ENCODE assay signal across 7 mouse cellular contexts in the genomic region with DNA sequence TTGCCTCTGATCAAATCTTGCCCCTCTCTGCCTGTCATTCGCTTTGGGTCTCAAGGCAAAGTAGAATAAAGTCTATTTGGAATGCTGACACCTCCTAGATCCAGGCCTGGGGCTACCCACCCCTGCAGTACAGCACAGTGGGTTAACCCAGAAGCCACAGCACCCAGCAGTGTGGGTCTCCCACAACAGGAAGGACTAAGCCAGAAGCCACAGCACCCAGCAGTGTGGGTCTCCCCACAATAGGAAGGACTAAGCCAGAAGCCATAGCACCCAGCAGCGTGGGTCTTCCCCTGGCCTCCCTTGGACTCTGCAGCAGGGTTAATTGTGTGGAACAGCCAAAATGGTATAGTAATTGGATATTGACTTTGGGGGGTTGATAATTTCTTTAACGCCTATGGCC.
DNase-seq lines count a peak whose midpoint lies in the region; ATAC-seq and TF ChIP-seq lines count a peak whose summit lies in the region.

No protein-coding gene starts in this region.

- H3K27me3 ChIP-seq in hindbrain, embryonic 12.5 days: no peaks in the 10 kb centered on the region; the same call in 1 of the 2 replicates
- no peaks in the 10 kb centered on the region for H3K27me3 ChIP-seq in hindbrain, postnatal 0 days (ENCODE audit: insufficient read depth, low read length)
- no peaks in the 10 kb centered on the region for H3K27me3 ChIP-seq in intestine, postnatal 0 days (replicated peaks; ENCODE audit: control insufficient read depth, insufficient read depth, low read length)
- H3K27me3 ChIP-seq in neural tube, embryonic 13.5 days: no peaks in the 10 kb centered on the region

- H3K9ac ChIP-seq in hindbrain, embryonic 12.5 days: no peak overlapping the region
- no peak overlapping the region for H3K9ac ChIP-seq in hindbrain, postnatal 0 days (replicated peaks; ENCODE audit: low read length)
- no peak overlapping the region for H3K9ac ChIP-seq in intestine, postnatal 0 days (ENCODE audit: low read depth, low read length)
- H3K9ac ChIP-seq in neural tube, embryonic 13.5 days: no peak overlapping the region

- no peak overlapping the region for H3K4me2 ChIP-seq in hindbrain, embryonic 12.5 days (replicated peaks)
- no peak overlapping the region for H3K4me2 ChIP-seq in hindbrain, postnatal 0 days (ENCODE audit: low read depth, low read length)
- H3K4me2 ChIP-seq in intestine, postnatal 0 days (replicated peaks; ENCODE audit: low read depth): peak overlapping the region; percentile 59; the same call in 1 of the 2 replicates
- peak overlapping the region; percentile 62 for H3K4me2 ChIP-seq in neural tube, embryonic 13.5 days

- TF ChIP-seq CTCF in hindbrain, postnatal 0 days (IDR thresholded peaks at IDR 0.05; ENCODE audit: low read depth): no peak
- no peak for TF ChIP-seq CTCF in intestine, postnatal 0 days (IDR thresholded peaks at IDR 0.05; ENCODE audit: low read depth)

- no peaks in the 10 kb centered on the region for H3K36me3 ChIP-seq in hindbrain, embryonic 12.5 days
- H3K36me3 ChIP-seq in hindbrain, postnatal 0 days (ENCODE audit: insufficient read depth, low read length): no peaks in the 10 kb centered on the region
- peaks cover 4% of the 10 kb centered on the region; the same call in 1 of the 2 replicates for H3K36me3 ChIP-seq in intestine, postnatal 0 days (ENCODE audit: control insufficient read depth, insufficient read depth)
- H3K36me3 ChIP-seq in neural tube, embryonic 13.5 days: no peaks in the 10 kb centered on the region

- WGBS in hindbrain, embryonic 12.5 days: 70% methylated on average over 3 of the region's 3 CpGs
- 61% methylated on average over 3 of the region's 3 CpGs for WGBS in hindbrain, postnatal 0 days
- 69% methylated on average over 3 of the region's 3 CpGs for WGBS in intestine, postnatal 0 days
- 69% methylated on average over 3 of the region's 3 CpGs for WGBS in neural tube, embryonic 13.5 days

- peaks cover 20% of the 10 kb centered on the region for H3K4me1 ChIP-seq in hindbrain, embryonic 12.5 days
- H3K4me1 ChIP-seq in hindbrain, postnatal 0 days (ENCODE audit: insufficient read depth, low read length): 0 out of 2 replicates have a peak, but pooled peaks cover 6% of the 10 kb centered on the region
- peaks cover 14% of the 10 kb centered on the region for H3K4me1 ChIP-seq in intestine, postnatal 0 days (replicated peaks; ENCODE audit: control insufficient read depth, insufficient read depth, low read length)
- H3K4me1 ChIP-seq in neural tube, embryonic 13.5 days (replicated peaks): peaks cover 34% of the 10 kb centered on the region

- DNase-seq in hindbrain, postnatal 0 days (ENCODE audit: low spot score): no peak
- DNase-seq in urinary bladder, postnatal 4 days (ENCODE audit: low spot score in 2 of 2): no peak
- no peak for DNase-seq in frontal cortex, postnatal 36 days (ENCODE audit: low spot score in 2 of 2)

- H3K9me3 ChIP-seq in hindbrain, embryonic 12.5 days (replicated peaks): no peaks in the 10 kb centered on the region
- H3K9me3 ChIP-seq in hindbrain, postnatal 0 days (ENCODE audit: low read length): no peaks in the 10 kb centered on the region
- no peaks in the 10 kb centered on the region for H3K9me3 ChIP-seq in intestine, postnatal 0 days (ENCODE audit: control insufficient read depth)
- no peaks in the 10 kb centered on the region for H3K9me3 ChIP-seq in neural tube, embryonic 13.5 days

- peak; percentile 35; the same call in 1 of the 2 replicates for ATAC-seq in hindbrain, embryonic 12.5 days (ENCODE audit: low FRiP score)
- no peak for ATAC-seq in hindbrain, postnatal 0 days
- ATAC-seq in granulocyte monocyte progenitor cell, adult 5-6 weeks (replicated peaks; ENCODE audit: poor library complexity, severe bottlenecking): peak; percentile 40
- no peak for ATAC-seq in intestine, postnatal 0 days
- ATAC-seq in neural tube, embryonic 13.5 days (ENCODE audit: low read depth): peak; percentile 38; the same call in 1 of the 2 replicates

- H3K4me3 ChIP-seq in hindbrain, embryonic 12.5 days: no peak overlapping the region
- H3K4me3 ChIP-seq in hindbrain, postnatal 0 days (ENCODE audit: low read length): no peak overlapping the region
- no peak overlapping the region for H3K4me3 ChIP-seq in intestine, postnatal 0 days (ENCODE audit: low read depth, low read length)
- no peak overlapping the region for H3K4me3 ChIP-seq in neural tube, embryonic 13.5 days

- no peak overlapping the region for H3K27ac ChIP-seq in hindbrain, embryonic 12.5 days
- H3K27ac ChIP-seq in hindbrain, postnatal 0 days: no peak overlapping the region
- H3K27ac ChIP-seq in intestine, postnatal 0 days (ENCODE audit: low read depth, low read length): no peak overlapping the region
- H3K27ac ChIP-seq in neural tube, embryonic 13.5 days (replicated peaks): peak overlapping the region; percentile 57; the same call in 1 of the 2 replicates

Comparison
In these comparisons a context has a peak if more than half of its experiments do, and no peak if none do; other contexts are left out.
1. ATAC-seq: peak in hindbrain, embryonic 12.5 days (single experiment), granulocyte monocyte progenitor cell, adult 5-6 weeks (single experiment) and neural tube, embryonic 13.5 days (single experiment); none in hindbrain, postnatal 0 days (single experiment) and intestine, postnatal 0 days (single experiment).
2. H3K4me2 ChIP-seq: peak in intestine, postnatal 0 days (single experiment) and neural tube, embryonic 13.5 days (single experiment); none in hindbrain, embryonic 12.5 days (single experiment) and hindbrain, postnatal 0 days (single experiment).